Mouse (Mus musculus): Measurements from ENCODE around the gene Slc36a1.
A peak's percentile ranks its signal among the peaks of the same experiment; 100 is the strongest.

Gene Slc36a1

GRCm38 (mm10) chr11:55204159-55204596 is at the start of gene Slc36a1:
TSS of gene Slc36a1 (plus strand) at chr11:55204350.
- DNase-seq, result peak; percentile 93 to 95

GRCm38 (mm10) chr11:55154398-55155069 is 49.6 kb upstream of the Slc36a1 start:
- DNase-seq, result no peak

GRCm38 (mm10) chr11:55155070-55155421 is 49.1 kb upstream of the Slc36a1 start:
- DNase-seq, result no peak

DNA sequence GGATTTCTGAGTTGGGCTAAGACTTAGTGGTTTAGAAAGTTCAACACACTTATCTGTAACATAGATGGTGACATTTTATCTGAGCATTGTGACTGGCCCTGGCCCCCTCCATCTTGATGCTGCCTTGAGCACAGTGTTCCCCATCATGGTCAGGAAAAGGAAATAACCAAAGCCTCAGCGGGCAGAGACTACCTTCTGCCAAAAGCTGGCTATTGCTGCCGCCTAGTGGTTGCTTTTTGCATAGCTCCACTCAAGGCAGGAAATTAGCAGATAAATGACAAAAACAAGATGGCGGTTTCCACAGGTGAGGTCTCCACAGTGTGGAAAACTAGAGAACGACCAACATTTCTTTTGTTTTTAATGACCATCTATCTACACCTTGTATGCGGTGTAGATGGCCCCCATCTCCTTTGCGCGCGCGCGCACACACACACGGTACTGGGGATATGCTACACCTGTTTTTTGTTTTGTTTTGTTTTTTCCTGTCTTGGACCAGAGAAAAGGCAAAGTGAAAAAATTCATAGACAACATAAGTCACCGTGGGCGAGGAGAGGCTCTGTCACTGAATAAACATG is 45.3 kb upstream of the Slc36a1 start:
- DNase-seq, result peak; percentile 74 to 92

DNA sequence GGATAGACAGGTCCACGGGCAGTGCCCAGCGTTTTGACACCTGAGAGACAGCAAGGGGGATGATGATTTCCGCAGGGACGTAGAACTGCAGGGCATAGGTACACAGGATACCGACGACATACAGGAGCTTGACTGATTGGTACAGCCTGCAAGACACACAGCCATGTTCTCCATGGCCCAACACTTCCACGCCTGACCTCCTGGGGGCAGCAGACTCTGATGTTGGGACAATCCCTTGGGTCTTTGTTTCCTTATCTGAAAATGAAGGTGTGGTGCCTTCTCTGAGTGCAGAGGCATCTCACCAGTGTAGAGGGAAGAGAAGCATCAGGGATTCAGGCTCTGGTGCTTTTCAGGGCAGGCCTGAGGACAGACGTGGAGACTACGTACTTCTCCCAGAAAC is 41.5 kb upstream of the Slc36a1 start:
- peak in 1 of 2 experiments; percentile 56 for DNase-seq

DNA sequence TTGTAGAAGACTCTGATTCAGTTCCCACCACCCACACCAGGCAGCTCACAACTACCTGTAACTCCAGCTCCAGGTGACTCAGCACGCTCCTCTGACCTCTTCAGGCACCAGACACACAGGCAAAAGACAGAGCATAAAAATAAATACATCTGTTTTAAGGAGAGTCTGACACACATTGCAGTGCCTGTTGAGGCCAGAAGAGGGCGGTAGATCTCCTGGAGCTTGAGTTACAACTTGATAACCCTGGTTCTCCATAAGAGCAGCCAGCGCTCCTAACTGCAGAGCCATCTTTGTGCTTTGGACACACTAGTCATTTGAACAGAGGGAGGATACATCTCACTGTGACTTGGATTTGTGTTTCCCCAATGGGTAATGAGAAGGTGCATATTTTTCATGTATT is 39.4 kb upstream of the Slc36a1 start:
- peak; percentile 9 to 48 for DNase-seq

DNA sequence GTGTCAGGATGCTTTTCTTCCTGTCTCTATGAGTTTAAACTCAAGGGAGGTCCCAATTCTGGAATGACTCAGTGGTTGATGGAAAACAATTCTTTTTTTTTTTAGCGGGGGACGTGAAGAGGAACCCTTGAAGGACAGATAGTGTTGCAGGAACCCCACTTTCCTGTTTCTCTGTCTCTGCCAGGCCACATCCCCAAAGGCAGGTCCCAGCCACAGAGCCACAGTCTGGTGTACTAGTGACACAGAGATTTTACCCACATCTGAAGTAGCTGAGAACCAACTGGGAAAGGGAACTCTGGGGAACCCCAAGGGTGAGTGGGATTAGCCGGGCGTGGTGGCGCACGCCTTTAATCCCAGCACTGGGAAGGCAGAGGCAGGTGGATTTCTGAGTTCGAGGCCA is 38.4 kb upstream of the Slc36a1 start:
- no peak for DNase-seq

- DNase-seq, result no peak
These were observed 35.6 kb upstream of the Slc36a1 start for GRCm38 (mm10) chr11:55168504-55168903.

- no peak for DNase-seq
These were observed 35.2 kb upstream of the Slc36a1 start for GRCm38 (mm10) chr11:55168914-55169313.

GRCm38 (mm10) chr11:55170501-55170900 is 33.6 kb upstream of the Slc36a1 start:
- no peak for DNase-seq

DNA sequence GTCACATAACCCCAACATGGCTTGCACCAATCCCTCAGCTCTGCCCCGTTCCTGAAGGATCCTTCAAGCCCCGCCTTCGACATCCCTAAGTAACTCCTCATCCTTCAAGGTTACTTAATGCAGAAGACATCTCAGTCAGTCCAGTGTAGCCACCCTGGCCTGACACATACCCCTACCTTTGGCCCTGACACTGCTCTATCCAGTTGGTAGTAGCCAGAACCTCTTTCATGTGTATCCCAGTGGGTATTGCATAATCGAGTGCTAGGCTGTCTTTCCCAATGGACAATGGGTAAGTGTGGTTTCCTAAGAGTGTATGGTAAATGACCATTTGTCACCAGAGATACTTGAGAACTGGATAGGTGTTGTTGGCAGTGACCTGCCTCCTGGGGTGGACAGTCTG is 25.3 kb upstream of the Slc36a1 start:
- no peak for DNase-seq

- DNase-seq, result no peak
These were observed 24.3 kb upstream of the Slc36a1 start for GRCm38 (mm10) chr11:55179856-55180255.

DNA sequence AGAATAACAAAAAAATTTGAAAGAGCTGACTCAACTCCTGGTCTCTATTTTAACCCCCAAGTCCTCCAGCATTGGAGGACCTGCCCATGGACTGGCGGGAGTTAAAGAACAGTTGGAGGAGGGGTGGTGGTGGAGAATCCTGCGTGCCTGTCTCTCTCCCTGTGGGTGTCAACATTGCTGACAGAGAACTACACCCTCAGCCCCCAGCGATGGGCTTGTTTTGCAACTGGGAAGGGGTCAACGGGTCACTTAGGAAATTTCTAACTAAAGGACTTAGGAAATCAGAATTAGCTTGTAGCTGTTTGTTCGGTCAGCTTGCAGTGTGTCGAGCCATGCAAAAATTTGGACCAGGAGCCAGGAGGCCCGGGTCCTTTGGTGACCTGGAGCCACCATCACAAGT is 21.0 kb upstream of the Slc36a1 start:
- DNase-seq, result no peak

- DNase-seq, result no peak
These were observed 19.9 kb upstream of the Slc36a1 start for GRCm38 (mm10) chr11:55184246-55184645.

GRCm38 (mm10) chr11:55184733-55185291 is 19.3 kb upstream of the Slc36a1 start, which contains the start of gene Slc36a2:
TSS of gene Slc36a2 (minus strand) at chr11:55185077.
- DNase-seq, result no peak

- DNase-seq, result no peak
These were observed 16.9 kb upstream of the Slc36a1 start for GRCm38 (mm10) chr11:55187292-55187691.

- DNase-seq, result no peak
These were observed 16.4 kb upstream of the Slc36a1 start for GRCm38 (mm10) chr11:55187777-55188176.

- DNase-seq, result no peak
These were observed 13.9 kb upstream of the Slc36a1 start for GRCm38 (mm10) chr11:55190216-55190615.

DNA sequence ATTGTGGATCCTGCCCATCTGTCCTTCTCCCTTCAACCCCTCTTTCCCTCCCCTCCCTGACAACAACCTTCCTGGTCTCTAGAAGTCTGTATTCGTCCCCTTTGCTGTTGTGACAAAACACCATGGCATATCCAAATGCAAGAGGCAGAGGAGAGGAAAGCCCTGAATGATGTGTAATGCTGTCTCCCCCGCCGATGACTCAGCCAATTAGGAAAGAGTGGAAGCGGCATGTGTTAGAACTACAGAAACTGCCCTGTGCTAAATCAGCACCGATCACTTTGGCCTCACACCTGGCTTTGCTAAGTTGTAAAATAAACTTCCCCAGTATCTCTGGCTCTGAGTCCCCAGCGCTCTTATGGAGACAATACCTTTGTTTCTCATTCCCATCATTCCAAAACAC is 7.1 kb upstream of the Slc36a1 start:
- no peak for DNase-seq

DNA sequence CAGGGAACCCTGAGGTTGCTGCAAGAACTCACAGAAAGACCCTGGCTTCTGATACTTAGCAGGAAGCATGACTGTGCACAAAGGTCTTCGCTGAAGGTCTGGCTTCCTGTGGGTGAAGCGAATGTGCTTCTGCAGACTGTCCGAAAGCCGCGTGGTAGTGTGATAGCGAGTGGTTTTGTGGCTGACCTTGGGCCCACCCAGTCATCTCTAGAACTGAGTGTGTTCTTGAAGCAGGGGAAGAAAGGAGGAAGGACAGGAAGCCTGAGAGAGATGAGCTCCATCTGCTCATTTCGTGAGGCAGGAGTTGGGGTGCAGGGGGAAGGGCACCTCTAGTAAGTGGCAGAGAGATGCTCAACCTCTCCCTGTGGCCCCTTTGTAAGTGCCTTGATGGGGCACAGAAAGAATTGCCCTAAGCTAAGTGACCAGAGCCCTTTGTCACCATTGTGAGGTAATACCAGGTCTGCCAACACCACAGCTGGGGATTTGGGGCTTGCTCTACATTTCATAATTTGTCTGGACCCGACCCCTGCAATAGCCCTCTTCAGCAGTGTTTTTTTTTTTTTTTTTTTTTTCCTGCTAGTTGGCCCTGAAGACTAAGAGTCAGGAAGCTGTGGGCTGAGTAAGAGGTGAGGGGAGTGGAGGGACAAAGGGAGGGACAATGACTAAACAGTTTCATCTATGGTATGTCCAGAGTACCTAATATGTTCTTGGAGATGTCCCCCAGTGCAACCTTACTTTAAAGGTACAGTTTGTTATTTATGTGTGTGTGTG is 6.2 kb upstream of the Slc36a1 start:
- DNase-seq, result no peak

- peak in 1 of 2 experiments; percentile 42 for DNase-seq
These were observed 452 bp downstream of the Slc36a1 start for GRCm38 (mm10) chr11:55204602-55205001.

DNA sequence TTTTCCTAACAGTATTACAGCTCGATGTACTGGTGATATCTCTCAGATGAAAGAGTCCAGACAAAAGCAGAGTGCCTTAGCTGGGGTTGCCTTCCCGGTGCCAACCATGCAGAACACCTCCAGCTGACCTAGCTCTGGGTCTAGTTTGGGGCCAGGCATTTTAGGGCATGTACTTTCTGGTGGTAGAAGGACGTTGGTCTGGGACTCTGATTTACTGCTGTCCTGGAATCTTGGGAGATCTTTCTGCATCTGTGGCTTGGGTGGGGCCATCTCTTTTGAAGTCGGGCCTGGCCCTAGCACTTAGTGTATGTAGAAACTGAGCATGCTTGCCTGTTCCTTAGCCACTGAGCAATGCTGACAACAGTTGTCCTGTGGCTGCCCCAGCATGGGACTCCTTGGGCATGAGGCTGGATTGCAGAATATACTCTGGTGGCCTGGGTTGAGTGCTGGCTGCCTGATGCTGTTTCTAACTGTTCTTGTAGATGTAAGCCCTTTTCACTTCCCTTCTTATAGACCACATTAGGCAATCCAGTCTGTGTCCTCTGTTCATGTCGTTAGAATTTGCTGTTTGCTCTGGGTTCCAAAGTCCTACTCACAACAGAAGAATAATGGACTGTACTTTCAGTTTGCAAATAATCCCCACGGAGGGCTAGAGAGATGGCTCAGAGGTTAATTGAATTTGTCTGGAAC is 4.0 kb downstream of the Slc36a1 start:
- DNase-seq, result peak; percentile 54 to 58

DNA sequence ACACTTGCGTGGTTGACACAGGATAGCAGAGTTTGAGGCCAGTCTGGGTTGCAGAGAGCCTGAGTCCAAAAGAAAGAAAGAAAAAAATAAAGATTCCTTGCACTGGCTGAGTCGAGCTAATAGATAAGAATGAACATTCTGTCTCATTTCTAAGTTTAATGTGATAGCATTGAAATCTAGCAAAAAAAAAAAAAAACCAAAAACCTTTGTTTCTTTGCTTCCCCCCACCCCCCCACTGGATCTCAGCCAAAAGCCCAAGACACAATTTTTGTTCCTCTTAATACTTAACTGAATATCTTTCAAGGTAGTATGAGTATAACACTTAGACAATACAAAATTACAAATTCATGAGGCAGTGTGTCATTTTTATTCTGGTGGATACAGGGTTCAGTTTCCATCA is 4.9 kb downstream of the Slc36a1 start:
- DNase-seq, result no peak
